Mouse (Mus musculus) layer of hippocampus, postnatal 10 days (tissue): ENCODE results near the gene Tmem235. TPM values are rescaled to one million over a fixed set of nuclear protein-coding genes. Genes with fewer than 3 reads are reported as not detected.
"Not testable (repeated sequence)": the region's sequence is repeated elsewhere in the genome, so short reads cannot be mapped to it uniquely, and the experiment has no call there.

ENCODE experiments used
- DNase-seq, 2 experiments: peaks; one replicate each; pipeline ENCODE4 v3.0.0; 2021; ENCODE audit warnings: low spot score in 2 of 2
- total RNA-seq, 2 experiments: library from RNA; stranded (reverse); gene quantifications; 2 replicates each; pipeline ENCODE4 v1.2.3; 2021

Gene Tmem235
- total RNA-seq, 2 experiments from 2014 or later = 0.25 TPM; not detected in 1

DNA sequence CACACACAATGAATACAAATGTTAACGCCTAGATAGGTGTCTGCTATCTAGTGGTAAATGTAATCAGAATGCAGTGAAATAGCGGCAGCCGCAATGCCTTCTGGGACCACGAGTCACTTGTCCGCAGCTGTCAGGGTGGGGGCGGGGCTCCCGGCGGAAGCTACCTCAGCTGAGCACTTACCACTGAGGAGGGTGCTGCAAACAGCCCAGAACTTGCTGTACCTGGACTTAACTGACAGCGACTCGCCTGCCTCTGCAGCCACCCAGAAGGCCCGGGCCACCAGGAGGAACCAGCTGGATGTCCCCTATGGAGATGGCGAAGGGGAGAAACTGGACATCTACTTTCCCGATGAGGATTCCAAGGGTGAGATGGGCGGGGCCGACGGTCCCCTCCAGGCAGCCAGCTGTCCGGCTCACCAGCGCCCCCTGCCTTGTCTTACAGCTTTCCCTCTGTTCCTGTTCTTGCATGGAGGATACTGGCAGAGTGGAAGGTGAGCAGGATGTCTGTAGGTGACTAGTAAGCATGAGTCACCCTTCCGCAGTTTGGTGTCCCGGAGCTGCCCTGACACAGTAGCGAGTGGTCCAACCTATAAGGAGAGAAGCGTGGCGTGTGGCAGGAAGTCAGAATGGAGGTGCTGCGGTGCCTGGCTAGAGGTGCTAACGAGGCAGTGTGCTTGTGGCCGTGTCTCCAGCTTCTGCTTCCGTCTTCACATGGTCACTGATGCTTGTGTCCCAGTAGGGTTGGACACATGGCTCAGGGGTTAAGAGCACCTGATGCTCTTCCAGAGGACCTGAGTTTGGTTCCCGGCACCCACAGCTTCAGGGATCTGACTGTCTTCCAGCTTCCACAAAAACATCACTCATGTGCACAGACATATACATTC, 28.2 kb upstream of the Tmem235 start:
- peak; percentile 72 to 77 for DNase-seq

DNA sequence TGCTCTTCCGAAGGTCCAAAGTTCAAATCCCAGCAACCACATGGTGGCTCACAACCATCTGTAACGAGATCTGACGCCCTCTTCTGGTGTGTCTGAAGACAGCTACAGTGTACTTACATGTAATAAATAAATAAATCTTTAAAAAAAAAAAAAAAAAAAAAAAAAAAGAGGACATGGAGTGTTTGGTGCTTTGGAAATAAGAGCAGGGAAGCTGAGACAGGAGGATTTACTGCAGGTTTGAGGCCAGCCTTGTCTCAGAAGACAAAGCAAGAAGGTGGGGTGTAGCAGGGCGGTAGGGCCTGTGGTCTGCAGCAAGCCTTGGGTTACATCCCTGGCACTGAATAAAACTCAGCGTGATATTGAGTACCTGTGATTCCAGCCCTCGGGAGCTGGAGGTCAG, 27.0 kb upstream of the Tmem235 start:
- not testable (repeated sequence) for DNase-seq

DNA sequence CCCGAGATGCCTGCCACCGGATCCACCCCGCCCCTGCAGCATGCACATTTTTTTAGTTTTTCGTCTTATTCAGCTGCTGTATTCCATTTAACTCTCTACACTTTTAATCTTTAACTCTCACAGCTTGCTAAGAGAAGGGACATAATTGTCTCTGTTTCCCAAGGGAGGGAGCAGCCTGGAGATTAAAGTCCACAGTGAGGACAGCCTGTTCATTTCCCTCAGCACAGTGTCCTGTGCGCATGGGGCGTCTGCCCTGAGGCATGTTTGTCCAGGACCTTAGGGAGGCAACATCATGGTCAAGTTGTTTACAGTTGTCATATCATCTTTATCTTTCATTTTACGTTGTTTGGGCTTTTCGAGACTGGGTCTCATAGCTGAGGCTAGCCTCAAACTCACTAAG, 26.5 kb upstream of the Tmem235 start:
- no peak for DNase-seq

- DNase-seq = no peak
These were observed 24.2 kb upstream of the Tmem235 start for GRCm38 (mm10) chr11:117836306-117836705.

GRCm38 (mm10) chr11:117838572-117838971, 22.0 kb upstream of the Tmem235 start:
- DNase-seq = no peak

DNA sequence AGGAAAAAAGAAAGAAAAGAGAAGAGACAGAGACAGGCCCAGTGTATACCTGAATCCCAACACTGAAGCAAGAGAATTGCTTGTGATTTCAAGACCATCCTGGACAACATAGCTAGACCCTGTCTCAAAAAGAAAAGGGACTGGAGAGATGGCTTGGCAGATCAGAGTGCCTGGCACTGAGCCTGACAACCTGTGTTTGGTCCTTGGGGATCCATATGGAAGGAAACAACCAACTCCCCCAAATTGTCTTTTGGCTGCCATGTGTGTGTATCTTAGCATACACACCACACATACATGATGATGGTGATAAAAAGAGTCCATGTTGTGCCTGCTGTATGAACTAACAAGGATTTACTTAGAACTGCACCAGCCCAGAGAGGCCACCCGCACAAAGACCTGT, 21.5 kb upstream of the Tmem235 start:
- DNase-seq = no peak

DNA sequence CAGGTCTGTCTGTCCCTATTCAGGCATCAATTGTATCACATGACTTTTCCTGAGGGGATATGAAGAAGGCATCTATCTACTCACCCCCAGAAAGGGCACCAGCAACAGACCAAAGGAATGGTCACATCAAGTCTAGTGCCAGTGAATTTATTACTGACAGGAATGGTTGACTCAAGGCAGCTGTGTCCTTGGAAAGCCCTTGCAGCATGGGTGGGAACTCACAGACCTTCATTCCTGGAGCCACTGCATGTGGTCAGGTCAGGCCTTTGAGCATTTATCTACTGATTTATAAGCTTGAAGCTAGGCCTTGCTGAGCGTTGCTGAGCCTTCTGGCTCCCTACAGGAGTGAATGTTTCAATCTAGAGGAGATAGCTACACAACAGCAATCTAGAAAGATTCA, 19.6 kb upstream of the Tmem235 start:
- DNase-seq = no peak

DNA sequence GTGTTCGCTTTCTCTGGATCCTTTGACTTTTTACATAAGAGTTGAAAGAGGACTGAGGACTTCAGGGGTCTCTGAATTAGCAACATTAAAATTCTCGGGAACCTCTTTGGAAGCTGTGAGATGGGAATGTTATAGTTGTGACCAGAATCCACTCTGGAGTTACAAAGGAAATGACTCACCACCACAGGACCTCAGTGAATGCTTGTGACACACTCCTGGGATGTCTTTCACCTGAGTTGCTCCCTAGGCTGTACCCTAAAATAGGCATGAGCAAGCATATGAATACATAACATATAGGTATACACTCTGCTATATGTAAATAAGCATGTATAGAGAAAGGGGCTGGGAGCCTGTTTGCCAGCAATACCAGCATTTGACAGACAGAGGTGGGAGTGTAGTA, 17.1 kb upstream of the Tmem235 start:
- no peak for DNase-seq

GRCm38 (mm10) chr11:117844997-117845396, 15.6 kb upstream of the Tmem235 start:
- no peak for DNase-seq

GRCm38 (mm10) chr11:117845651-117846050, 14.9 kb upstream of the Tmem235 start:
- no peak for DNase-seq

GRCm38 (mm10) chr11:117846640-117847039, 13.9 kb upstream of the Tmem235 start:
- no peak for DNase-seq

DNA sequence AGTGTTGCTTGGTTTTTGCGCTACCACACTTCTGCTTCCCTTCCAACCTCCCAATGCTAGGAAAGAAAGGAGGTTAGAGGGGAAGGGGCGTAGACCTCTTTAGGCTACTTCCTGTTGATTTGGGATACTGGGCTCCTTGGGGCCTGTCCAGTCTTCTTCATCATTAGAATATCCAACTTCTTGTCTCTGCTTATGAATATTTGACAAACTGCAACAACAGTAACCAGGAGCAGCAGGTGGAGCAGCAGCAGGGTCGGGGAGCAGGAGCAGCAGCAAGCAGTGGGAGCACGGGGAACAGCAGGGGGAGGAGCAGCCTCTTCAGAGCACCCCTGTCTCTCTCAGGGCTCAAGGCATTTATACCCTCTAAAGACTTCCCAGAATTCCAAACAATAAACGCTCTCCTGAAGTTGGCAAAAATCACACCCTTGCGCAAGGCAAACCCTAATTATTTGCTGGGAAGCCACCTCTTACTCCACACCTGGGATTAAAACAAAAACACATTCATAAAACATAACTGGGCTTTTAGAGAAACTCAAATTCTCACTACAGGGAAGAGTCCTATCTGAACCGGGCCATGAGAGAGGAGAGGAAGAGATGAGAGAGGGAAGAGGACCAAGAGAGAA, 12.8 kb upstream of the Tmem235 start:
- no peak for DNase-seq

GRCm38 (mm10) chr11:117848271-117848984, 12.1 kb upstream of the Tmem235 start:
- peak in 1 of 2 experiments; percentile 55 for DNase-seq

DNA sequence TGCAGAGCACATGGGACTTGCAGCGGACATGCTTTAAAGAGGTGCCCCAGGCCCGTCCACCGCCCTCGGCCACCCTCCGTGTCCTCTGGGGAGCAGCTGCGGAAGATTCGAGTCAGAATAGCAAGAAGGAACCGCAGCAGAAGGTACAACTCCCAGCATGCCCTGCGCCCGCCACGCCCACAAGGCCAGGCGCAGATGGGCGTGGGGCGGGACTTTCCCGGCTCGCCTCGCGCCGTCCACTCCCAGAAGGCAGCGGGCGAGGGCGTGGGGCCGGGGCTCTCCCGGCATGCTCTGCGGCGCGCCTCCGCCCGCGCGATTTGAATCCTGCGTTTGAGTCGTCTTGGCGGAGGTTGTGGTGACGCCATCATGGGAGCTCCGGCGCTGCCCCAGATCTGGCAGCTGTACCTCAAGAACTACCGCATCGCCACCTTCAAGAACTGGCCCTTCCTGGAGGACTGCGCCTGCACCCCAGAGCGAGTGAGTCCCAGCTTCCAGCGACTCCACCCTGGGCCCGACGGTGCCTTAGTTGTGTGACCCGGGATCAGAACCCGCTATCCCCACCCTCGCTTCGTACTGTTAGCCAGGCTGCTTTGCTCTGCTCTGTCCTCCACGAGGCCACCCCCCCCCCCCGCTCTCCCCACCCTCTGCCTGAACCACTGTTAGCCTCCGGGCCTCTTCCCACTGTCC, 11.4 kb upstream of the Tmem235 start, which contains the start of gene Birc5:
Gene Birc5 (plus strand): TSS at position 267 of the 687 bp plus-strand sequence.
- DNase-seq = peak; percentile 92 to 97

GRCm38 (mm10) chr11:117852875-117853274, 7.7 kb upstream of the Tmem235 start:
- DNase-seq = no peak

GRCm38 (mm10) chr11:117854241-117854640, 6.3 kb upstream of the Tmem235 start:
- no peak for DNase-seq

- DNase-seq = no peak
These were observed 5.2 kb upstream of the Tmem235 start for GRCm38 (mm10) chr11:117855360-117855759.

- no peak for DNase-seq
These were observed 4.6 kb upstream of the Tmem235 start for GRCm38 (mm10) chr11:117855975-117856374.

GRCm38 (mm10) chr11:117857462-117857861, 3.1 kb upstream of the Tmem235 start:
- no peak for DNase-seq

DNA sequence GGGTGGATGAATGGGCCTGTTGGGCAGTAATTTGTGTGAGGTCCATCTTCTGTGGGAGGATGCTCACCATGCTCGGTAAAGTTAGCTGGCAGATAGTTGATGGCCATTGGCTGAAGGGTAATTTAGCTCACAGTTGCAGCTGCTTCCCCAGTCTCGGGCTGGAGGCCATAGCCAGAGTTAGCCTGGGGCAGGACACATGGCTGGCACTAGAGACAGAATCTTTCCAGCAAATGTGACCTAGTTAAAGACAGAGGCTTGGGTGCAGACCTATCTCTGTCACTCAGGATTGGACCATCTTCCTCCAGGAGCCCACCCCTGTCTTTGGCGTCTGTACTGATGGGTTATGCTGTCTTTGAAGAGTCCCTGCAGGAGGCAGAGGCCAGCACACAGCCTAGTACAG, 2.2 kb upstream of the Tmem235 start:
- no peak for DNase-seq

DNA sequence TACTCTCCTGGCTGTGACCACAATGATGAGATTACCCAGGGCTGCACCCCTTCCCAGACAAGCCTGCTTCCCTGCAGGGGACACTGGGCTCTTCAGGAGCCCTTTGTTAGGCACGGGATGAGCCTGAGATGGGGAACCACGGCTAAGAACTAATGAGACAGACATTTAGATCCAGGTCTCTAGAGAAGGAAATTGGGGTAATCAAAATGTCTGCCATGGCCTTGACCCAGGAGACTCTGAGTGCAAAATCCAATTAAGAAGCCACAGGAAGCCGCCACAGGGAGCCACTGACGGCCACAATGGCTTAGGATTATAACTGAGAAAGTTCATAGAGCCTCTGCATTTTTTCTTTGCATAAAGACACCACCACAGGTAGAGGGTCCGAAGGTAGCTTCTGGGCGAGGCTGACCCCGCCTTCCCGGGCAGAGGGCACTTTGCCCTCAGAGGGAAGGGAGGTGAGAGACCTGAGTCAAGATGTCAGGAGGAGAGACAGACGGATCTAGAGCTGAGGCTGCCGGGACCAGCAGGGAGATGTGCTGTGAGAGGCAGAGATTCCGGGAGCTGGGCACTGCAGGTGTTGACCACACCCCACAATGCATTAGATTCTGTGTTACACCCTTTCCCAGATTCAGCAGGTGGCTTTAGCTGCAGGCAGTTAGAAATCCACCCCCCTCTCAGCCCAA, 2.8 kb downstream of the Tmem235 start:
- no peak for DNase-seq
